Mouse (Mus musculus) forebrain, embryonic 12.5 days (tissue): ENCODE results near the gene Sh3tc1. TPM values are rescaled to one million over a fixed set of nuclear protein-coding genes. Genes with fewer than 3 reads are reported as not detected.

Experiments
- ATAC-seq: fragments of 200-750 bp; cut with Nextera tagmentation; 2 replicates; pipeline ENCODE4 v1.8.0; 2017; ENCODE audit warnings: moderate TSS enrichment; ENCODE audit not compliant: low FRiP score
- H3K27ac ChIP-seq: fragments of 300-500 bp; sonication (generic); 2 replicates; pipeline ENCODE4 v1.5.1; 2016; ENCODE audit warnings: mild to moderate bottlenecking
- H3K27me3 ChIP-seq: fragments of 300-500 bp; sonication (generic); 2 replicates; pipeline ENCODE4 v1.6.1; 2016; ENCODE audit warnings: mild to moderate bottlenecking
- H3K36me3 ChIP-seq: fragments of 300-500 bp; sonication (generic); replicated peaks from 2 replicates; pipeline ENCODE4 v1.6.1; 2016; ENCODE audit warnings: mild to moderate bottlenecking
- H3K4me1 ChIP-seq: fragments of 300-500 bp; sonication (generic); 2 replicates; pipeline ENCODE4 v1.6.1; 2016
- H3K4me2 ChIP-seq: fragments of 300-500 bp; sonication (generic); 2 replicates; pipeline ENCODE4 v1.6.1; 2016; ENCODE audit warnings: mild to moderate bottlenecking, moderate library complexity
- H3K4me3 ChIP-seq: fragments of 300-500 bp; sonication (generic); replicated peaks from 2 replicates; pipeline ENCODE4 v1.5.1; 2016; ENCODE audit warnings: mild to moderate bottlenecking
- H3K9ac ChIP-seq: fragments of 300-500 bp; sonication (generic); 2 replicates; pipeline ENCODE4 v1.6.1; 2016; ENCODE audit warnings: mild to moderate bottlenecking
- H3K9me3 ChIP-seq: fragments of 300-500 bp; sonication (generic); 2 replicates; pipeline ENCODE4 v1.6.1; 2016
- WGBS: fragments of 180-500 bp; shearing (Covaris S2); methylation state at CpG from one replicate; pipeline ENCODE4 v1.1.7; 2016; 5-methylcytosine and 5-hydroxymethylcytosine counted together
- polyA plus RNA-seq: library from polyadenylated mRNA; unstranded; fragments of >200 nt; fragmentation: Nextera tagmentation; extraction: Ambion mirVana; gene quantifications from 2 replicates; pipeline ENCODE4 v1.2.1, GENCODE M21; 2016

The Sh3tc1 gene
- polyA plus RNA-seq, result 3.0 and 4.0 TPM in 2 replicates

GRCm38 (mm10) chr5:35739536-35740278 lies at the start of gene Sh3tc1:
Gene Sh3tc1, minus strand, starts transcription at chr5:35739987.
- WGBS, result 18% methylated on average over 10 of the region's 10 CpGs
- peaks cover 32% of the 10 kb centered on the region for H3K27me3 ChIP-seq
- no peak within 1 kb of the TSS for H3K27ac ChIP-seq
- no peak within 1 kb of the TSS for H3K9ac ChIP-seq
- no peak within 1 kb of the TSS for H3K4me2 ChIP-seq
- H3K36me3 ChIP-seq, result no peaks in the 10 kb centered on the region
- no peaks in the 10 kb centered on the region for H3K9me3 ChIP-seq
- 0 out of 2 replicates have a peak, but pooled peaks cover 4% of the 10 kb centered on the region for H3K4me1 ChIP-seq
- ATAC-seq, result no peak
- no peak within 1 kb of the TSS for H3K4me3 ChIP-seq

GRCm38 (mm10) chr5:35788719-35789118 lies 48.9 kb upstream of the Sh3tc1 start:
- H3K27me3 ChIP-seq, result 0 out of 2 replicates have a peak, but pooled peaks cover 13% of the 10 kb centered on the region
- 0 out of 2 replicates have a peak, but pooled peaks cover 2% of the 10 kb centered on the region for H3K4me1 ChIP-seq
- no peak overlapping the region for H3K4me3 ChIP-seq
- H3K27ac ChIP-seq, result no peak overlapping the region
- 86% methylated on average over 6 of the region's 6 CpGs for WGBS
- H3K36me3 ChIP-seq, result no peaks in the 10 kb centered on the region
- no peak overlapping the region for H3K9ac ChIP-seq
- H3K9me3 ChIP-seq, result no peaks in the 10 kb centered on the region
- ATAC-seq, result no peak
- no peak overlapping the region for H3K4me2 ChIP-seq

DNA sequence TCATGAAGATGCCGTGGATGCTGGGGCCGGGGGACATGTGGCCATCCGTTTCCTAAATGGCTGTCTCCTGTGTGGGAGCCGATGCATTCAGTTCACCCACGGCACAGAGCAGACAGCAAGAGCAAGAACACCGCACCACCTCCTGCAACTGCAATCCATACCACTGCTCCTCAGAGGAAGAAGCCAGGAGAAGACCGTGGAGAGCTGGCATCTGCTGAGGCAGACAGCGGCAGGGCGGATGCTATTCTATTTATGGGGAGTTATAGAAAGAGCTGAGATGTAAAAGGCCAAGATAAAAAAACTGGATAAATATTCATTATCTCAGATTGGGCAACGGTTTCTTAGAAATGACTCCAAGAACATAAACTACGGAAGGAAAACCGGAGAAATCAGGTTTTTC lies 48.1 kb upstream of the Sh3tc1 start:
- Histone ChIP-seq H3K36me3 (no peaks in the 10 kb centered on the region), H3K27me3 (0 out of 2 replicates have a peak, but pooled peaks cover 13% of the 10 kb centered on the region), H3K4me1 (0 out of 2 replicates have a peak, but pooled peaks cover 2% of the 10 kb centered on the region), H3K27ac (no peak overlapping the region), H3K4me2 (no peak overlapping the region), H3K4me3 (no peak overlapping the region), H3K9me3 (no peaks in the 10 kb centered on the region), H3K9ac (no peak overlapping the region)
- no peak for ATAC-seq
- WGBS, result 94% methylated on average over 12 of the region's 12 CpGs

- no peaks in the 10 kb centered on the region for H3K9me3 ChIP-seq
- H3K4me1 ChIP-seq, result 0 out of 2 replicates have a peak, but pooled peaks cover 2% of the 10 kb centered on the region
- no peak overlapping the region for H3K4me2 ChIP-seq
- 0 out of 2 replicates have a peak, but pooled peaks cover 13% of the 10 kb centered on the region for H3K27me3 ChIP-seq
- 79% methylated on average over 7 of the region's 7 CpGs for WGBS
- H3K4me3 ChIP-seq, result no peak overlapping the region
- no peaks in the 10 kb centered on the region for H3K36me3 ChIP-seq
- H3K9ac ChIP-seq, result no peak overlapping the region
- no peak overlapping the region for H3K27ac ChIP-seq
- no peak for ATAC-seq
Measured at GRCm38 (mm10) chr5:35785853-35786252, 46.1 kb upstream of the Sh3tc1 start.

DNA sequence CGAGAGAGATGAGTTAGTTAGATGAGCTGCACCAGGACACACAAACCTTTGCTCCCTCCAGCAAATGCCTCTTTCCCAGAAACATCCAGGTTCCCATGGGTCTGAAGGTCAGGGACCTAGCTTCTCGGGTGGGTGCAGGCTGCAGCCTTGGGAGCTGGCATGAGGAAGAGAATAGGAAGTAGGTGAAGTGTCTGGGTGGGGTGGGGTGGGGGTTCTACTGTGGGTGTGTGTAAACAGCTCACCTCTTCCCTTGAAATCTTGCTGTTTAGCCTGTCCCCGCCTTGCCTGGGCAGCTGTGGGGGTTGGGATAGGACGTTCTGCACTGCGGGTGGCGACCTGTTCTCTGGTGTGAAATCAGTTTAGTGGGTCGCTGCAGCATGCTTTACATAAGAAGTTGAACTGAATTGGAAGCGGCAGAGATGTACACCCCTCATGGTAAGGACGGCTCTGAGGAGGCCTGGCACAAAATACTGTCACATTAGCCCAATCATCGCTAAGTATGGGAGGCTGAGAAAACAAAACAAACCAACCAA lies 42.9 kb upstream of the Sh3tc1 start:
- Histone ChIP-seq H3K9ac (no peak overlapping the region), H3K4me2 (no peak overlapping the region), H3K27me3 (0 out of 2 replicates have a peak, but pooled peaks cover 2% of the 10 kb centered on the region), H3K4me3 (no peak overlapping the region), H3K4me1 (no peaks in the 10 kb centered on the region), H3K9me3 (no peaks in the 10 kb centered on the region), H3K27ac (no peak overlapping the region), H3K36me3 (no peaks in the 10 kb centered on the region)
- WGBS, result 64% methylated on average over 10 of the region's 10 CpGs
- no peak for ATAC-seq

DNA sequence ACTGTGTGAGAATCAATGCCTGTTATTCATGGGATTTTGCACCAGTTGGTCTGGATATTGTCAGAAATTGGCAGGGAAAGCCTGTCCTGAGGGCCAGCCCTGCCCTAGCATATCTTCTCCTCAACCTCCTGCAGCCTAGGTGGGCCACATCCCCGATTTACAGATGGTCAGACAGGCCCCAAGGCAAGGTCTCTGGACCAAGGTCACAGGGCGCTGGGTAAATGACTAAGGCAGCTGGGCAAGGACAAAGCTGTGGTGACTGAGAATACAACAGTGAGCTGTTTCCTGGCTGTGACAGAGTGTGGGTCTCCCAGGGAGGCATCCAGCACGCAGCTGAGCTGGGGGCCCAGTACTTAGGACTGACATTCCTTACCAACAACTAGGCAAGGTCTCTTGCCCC lies 41.3 kb upstream of the Sh3tc1 start:
- H3K9me3 ChIP-seq, result no peaks in the 10 kb centered on the region
- no peaks in the 10 kb centered on the region for H3K27me3 ChIP-seq
- no peaks in the 10 kb centered on the region for H3K36me3 ChIP-seq
- no peak overlapping the region for H3K27ac ChIP-seq
- no peak overlapping the region for H3K4me3 ChIP-seq
- H3K9ac ChIP-seq, result no peak overlapping the region
- no peaks in the 10 kb centered on the region for H3K4me1 ChIP-seq
- H3K4me2 ChIP-seq, result no peak overlapping the region
- ATAC-seq, result no peak
- 85% methylated on average over 3 of the region's 3 CpGs for WGBS

GRCm38 (mm10) chr5:35774137-35774424 lies 34.3 kb upstream of the Sh3tc1 start:
- no peak overlapping the region for H3K4me2 ChIP-seq
- H3K9me3 ChIP-seq, result no peaks in the 10 kb centered on the region
- no peaks in the 10 kb centered on the region for H3K27me3 ChIP-seq
- WGBS, result 66% methylated on average over 6 of the region's 6 CpGs
- no peak overlapping the region for H3K27ac ChIP-seq
- peaks cover 9% of the 10 kb centered on the region for H3K4me1 ChIP-seq
- ATAC-seq, result no peak
- H3K9ac ChIP-seq, result no peak overlapping the region
- H3K4me3 ChIP-seq, result no peak overlapping the region
- H3K36me3 ChIP-seq, result no peaks in the 10 kb centered on the region

GRCm38 (mm10) chr5:35773274-35774136 lies 33.7 kb upstream of the Sh3tc1 start:
- H3K4me2 ChIP-seq, result no peak overlapping the region
- no peak overlapping the region for H3K27ac ChIP-seq
- 76% methylated on average over 13 of the region's 13 CpGs for WGBS
- H3K4me1 ChIP-seq, result peaks cover 9% of the 10 kb centered on the region
- ATAC-seq, result no peak
- H3K36me3 ChIP-seq, result no peaks in the 10 kb centered on the region
- no peaks in the 10 kb centered on the region for H3K9me3 ChIP-seq
- no peaks in the 10 kb centered on the region for H3K27me3 ChIP-seq
- no peak overlapping the region for H3K9ac ChIP-seq
- no peak overlapping the region for H3K4me3 ChIP-seq

- no peak overlapping the region for H3K27ac ChIP-seq
- no peak for ATAC-seq
- 73% methylated on average over 14 of the region's 14 CpGs for WGBS
- H3K4me3 ChIP-seq, result no peak overlapping the region
- peaks cover 3% of the 10 kb centered on the region; the same call in 1 of the 2 replicates for H3K27me3 ChIP-seq
- H3K4me1 ChIP-seq, result peaks cover 9% of the 10 kb centered on the region
- no peak overlapping the region for H3K9ac ChIP-seq
- no peaks in the 10 kb centered on the region for H3K9me3 ChIP-seq
- no peaks in the 10 kb centered on the region for H3K36me3 ChIP-seq
- H3K4me2 ChIP-seq, result no peak overlapping the region
Measured at GRCm38 (mm10) chr5:35770891-35771663, 31.3 kb upstream of the Sh3tc1 start.

GRCm38 (mm10) chr5:35770246-35770645 lies 30.5 kb upstream of the Sh3tc1 start:
- no peak overlapping the region for H3K9ac ChIP-seq

DNA sequence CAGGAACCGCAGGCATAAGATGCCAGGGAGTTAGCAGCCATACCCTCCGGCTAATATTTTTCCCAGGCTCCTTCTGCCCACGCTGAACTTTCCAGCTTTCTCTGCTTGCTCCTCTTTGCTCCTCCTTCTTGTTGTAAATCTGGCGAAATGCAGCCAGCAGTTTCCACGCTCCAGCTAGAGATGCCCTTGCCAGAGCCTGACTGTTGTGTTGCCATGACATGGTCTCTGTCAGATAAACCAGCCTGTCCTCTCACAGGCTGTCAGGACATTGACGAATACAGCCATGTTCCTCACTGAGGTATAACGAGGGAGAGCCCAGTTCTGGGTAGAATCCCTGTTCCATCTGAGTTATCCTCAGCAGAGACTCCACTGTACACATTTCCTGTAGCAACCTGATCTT lies 29.2 kb upstream of the Sh3tc1 start:
- no peak overlapping the region for H3K9ac ChIP-seq
- 89% methylated on average over 7 of the region's 7 CpGs for WGBS
- no peak overlapping the region for H3K27ac ChIP-seq
- H3K9me3 ChIP-seq, result no peaks in the 10 kb centered on the region
- H3K4me1 ChIP-seq, result peaks cover 4% of the 10 kb centered on the region
- H3K4me2 ChIP-seq, result no peak overlapping the region
- ATAC-seq, result no peak
- no peak overlapping the region for H3K4me3 ChIP-seq
- H3K27me3 ChIP-seq, result peaks cover 3% of the 10 kb centered on the region; the same call in 1 of the 2 replicates
- no peaks in the 10 kb centered on the region for H3K36me3 ChIP-seq

More at GRCm38 (mm10) chr5:35770246-35770645, 30.5 kb upstream of the Sh3tc1 start:
- Histone ChIP-seq H3K4me2 (no peak overlapping the region), H3K4me1 (peaks cover 9% of the 10 kb centered on the region), H3K4me3 (no peak overlapping the region), H3K36me3 (no peaks in the 10 kb centered on the region), H3K9me3 (no peaks in the 10 kb centered on the region), H3K27ac (no peak overlapping the region), H3K27me3 (peaks cover 3% of the 10 kb centered on the region; the same call in 1 of the 2 replicates)
- no peak for ATAC-seq
- WGBS, result 81% methylated on average over 2 of the region's 2 CpGs

DNA sequence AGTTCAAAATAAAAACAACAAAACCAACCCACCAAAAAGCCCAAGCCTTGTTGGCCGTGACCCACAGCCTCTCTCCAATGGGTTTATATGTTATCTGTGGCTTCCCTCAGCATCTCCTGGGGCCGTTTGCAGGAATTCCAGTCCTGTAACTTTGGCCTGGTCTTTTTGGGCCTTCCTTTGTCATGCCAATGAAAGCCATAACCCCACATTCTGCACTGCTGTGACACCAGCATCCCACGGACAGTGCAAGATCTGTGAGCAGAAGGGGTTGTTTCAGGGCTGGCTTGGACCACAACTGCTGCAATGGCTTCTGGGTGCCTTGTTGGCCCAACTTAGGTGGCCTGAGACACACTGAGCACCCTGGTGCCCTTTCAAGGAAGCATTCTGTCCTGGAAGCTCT lies 28.7 kb upstream of the Sh3tc1 start:
- Histone ChIP-seq H3K36me3 (no peaks in the 10 kb centered on the region), H3K27me3 (peaks cover 3% of the 10 kb centered on the region; the same call in 1 of the 2 replicates), H3K4me1 (no peaks in the 10 kb centered on the region), H3K4me3 (no peak overlapping the region), H3K9me3 (no peaks in the 10 kb centered on the region), H3K9ac (no peak overlapping the region), H3K27ac (no peak overlapping the region), H3K4me2 (no peak overlapping the region)
- 70% methylated on average over 3 of the region's 3 CpGs for WGBS
- no peak for ATAC-seq
